Mouse (Mus musculus): Measurements from ENCODE around the gene Efcab7.
A peak's percentile ranks its signal among the peaks of the same experiment; 100 is the strongest.

Gene Efcab7

DNA sequence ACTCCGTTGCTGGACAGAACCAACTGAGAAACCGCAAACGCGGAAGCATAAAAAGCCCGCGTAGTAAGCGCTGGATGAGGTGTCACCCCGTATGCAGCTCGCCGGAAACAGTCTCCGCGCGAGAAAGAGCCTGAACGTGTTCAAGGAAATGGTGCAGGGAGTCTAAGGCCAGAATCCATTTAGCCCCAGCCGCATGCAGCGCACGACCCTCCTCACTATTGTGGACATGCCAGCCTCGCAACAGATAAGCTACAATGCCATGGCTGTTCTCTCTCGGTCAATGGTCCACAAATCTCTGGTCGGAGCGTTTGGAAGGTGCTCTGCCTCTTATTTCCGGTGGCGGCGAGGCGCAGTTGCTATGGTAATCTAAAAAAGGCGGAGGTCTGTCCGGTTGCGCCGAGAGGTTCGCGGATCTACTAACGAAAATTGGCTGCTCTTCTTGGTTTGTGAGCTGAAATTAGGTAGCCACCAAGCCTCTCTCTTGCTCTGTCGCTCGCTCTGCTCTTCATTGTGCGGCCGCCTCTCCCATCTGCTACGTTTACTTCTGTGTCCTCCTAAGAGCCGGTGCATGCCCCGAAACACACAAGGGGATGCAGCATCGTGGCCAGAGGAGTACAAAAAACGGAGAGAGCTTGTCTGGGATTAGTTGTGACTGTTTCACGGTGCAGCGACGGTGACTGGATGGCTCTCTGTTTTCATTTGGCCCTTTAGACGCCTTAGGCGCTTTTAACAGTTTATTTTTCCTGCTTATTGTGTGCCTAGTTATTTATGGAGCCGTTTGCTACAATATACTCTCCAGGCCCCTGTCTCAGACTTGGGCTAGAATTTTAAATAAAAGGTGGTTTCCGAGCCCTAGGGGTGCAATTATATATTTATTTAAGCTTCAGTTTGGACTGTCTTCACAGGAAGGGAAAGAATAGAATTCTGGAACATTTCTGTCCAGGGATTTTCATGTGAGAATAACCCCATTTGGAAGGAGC is at the start of gene Efcab7:
TSS of gene Efcab7 (plus strand) at position 105 of the 980 bp plus-strand sequence.
- peak; percentile 86 for DNase-seq (ENCODE audit: low spot score)

- DNase-seq (ENCODE audit: low spot score), result no peak
These were observed 36.6 kb upstream of the Efcab7 start for GRCm38 (mm10) chr4:99792365-99792764.

GRCm38 (mm10) chr4:99816697-99817460 is 12.1 kb upstream of the Efcab7 start:
- DNase-seq (ENCODE audit: low spot score), result peak; percentile 13

DNA sequence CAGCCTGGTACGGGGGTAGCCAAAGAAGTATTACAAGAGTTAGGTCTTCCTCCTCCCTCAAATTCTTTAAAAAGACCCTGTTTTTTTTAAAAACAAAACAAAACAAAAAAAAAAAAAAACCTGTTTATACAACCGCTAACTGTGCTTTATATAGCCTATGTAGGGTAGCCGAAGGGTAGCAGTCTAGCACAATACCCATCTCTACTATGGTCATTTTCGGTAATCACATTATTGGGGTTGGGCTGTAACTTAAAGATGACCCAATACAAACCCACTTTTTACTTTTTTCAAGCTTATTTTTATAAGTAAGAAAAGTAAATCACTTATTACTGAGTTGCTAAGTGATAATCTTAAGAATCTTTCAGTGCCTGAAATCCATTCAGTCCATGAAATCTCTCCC is 661 bp upstream of the Efcab7 start:
- no peak for DNase-seq (ENCODE audit: low spot score)

GRCm38 (mm10) chr4:99828739-99829093 is 282 bp upstream of the Efcab7 start:
- no peak for DNase-seq (ENCODE audit: low spot score)

DNA sequence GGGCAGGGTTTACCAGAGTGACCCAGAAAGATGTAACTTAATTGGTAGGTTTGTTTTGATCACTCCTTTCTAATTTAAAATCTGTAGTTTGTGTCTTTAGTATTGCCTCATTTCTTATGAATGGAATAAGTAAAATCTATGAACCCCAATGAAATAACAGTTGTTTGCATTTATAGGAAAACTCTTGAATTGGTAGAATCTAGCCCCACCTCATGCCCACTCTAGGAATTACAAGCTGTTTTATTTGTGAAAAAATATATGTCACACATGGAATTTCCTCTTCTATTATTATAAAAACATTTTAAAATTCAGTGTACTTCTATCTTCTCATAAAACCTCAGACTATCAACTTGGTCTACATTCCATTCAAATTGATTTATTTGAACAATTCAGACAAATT is 52.9 kb downstream of the Efcab7 start:
- no peak for DNase-seq (ENCODE audit: low spot score)

DNA sequence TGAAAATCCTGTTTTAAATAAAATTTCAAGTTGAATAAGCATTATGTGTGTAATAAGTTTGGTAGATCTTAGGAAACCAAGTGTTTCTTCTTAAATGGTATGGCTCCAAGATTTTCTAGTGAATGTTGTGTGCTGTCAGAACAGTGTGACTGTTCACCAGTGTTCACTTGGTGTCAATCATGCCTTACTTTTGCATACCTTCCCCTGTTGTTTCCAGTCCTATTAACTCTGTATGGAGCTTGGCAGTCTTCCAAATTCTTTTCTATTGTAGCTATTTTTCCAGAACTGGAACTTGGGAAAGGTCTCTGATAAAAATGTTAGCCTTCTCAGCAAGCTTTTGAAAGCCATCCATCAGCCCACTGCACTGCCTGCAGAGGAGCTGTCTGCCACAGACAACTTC is 53.4 kb downstream of the Efcab7 start:
- no peak for DNase-seq (ENCODE audit: low spot score)

GRCm38 (mm10) chr4:99913894-99914451 is 85.0 kb downstream of the Efcab7 start:
- no peak for DNase-seq (ENCODE audit: low spot score)

GRCm38 (mm10) chr4:99926380-99926779 is 97.4 kb downstream of the Efcab7 start:
- no peak for DNase-seq (ENCODE audit: low spot score)

DNA sequence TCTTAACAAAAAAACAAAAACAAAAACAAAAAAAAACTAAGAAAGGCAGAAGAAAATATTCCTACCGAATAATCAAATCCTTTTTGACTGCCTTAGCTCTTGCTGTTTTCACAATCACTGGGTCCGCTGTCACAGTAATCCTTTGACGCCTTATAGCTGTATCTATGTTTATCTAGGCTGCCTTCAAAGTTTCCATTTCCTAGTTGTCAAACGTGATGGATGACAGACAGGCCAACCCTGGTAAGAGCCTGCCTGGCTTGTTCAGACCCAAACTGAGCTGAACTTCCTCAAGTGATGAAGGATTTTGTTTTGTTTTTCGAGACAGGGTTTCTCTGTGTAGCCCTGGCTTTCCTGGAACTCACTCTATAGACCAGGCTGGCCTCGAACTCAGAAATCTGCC is 99.5 kb downstream of the Efcab7 start:
- no peak for DNase-seq (ENCODE audit: low spot score)

DNA sequence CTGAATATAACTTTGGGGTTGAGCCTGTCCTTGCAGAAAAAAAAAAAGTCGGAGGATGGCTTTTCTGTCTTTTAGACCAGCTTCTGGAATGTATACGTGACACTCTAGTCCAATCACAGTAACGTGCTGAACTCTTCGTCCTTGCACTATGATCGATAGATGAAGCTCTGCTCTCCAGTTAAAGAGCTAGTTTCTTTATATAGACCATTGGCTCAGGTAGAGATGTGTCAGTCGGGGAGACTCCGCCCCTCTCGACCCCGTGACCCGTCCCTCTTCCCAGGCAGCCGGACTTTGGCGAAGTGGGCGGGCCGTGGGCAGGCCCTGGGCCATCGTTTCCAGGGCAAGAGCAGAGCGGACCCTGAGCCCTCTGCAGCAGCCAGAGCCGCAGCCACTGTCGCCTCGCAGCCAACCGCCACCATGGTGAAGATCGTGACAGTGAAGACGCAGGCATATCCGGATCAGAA is 100.2 kb downstream of the Efcab7 start, which contains the start of gene Pgm1:
TSS of gene Pgm1 (plus strand) at position 266 of the 464 bp plus-strand sequence.
- peak; percentile 93 for DNase-seq (ENCODE audit: low spot score)

DNA sequence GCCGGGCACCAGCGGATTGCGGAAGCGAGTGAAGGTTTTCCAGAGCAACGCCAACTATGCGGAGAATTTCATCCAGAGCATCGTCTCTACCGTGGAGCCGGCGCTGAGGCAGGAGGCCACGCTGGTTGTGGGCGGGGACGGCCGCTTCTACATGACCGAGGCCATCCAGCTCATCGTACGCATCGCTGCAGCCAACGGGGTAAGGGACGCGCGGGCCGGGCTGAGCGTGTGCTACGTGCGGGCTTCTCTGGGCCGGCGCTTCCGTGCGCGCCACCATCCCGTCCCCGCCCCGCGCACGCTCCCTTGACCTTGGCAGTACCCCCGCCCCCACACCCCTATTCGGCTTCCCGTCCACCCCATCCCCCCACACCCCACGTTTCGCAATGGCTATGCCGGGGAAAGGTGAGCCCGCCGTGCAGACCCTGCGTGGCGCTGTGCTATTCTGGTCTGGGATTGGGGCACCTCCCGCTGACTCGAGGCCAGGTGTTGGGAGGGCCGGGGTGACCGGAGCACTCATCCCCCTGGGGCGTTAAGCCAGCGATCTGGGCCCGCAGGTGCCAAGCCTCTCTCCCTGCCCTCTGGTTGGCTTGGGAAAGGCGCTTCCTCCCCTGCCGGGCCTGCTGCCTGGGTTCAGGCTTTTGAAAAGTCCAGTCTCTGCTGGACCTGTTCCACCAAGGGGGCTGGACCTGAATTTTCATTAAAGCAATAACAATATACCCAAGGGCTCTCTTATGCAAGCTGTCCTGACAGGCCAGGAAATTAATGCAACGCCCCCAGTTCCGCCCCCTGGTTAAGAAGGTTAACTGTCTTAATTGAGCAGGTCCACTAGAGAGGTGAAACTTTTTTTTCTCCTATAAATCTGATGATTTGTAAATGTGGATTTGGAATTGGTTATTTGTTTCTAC is 100.9 kb downstream of the Efcab7 start, which contains the start of gene Itgb3bp:
TSS of gene Itgb3bp (minus strand) at position 201 of the 905 bp plus-strand sequence.
- DNase-seq (ENCODE audit: low spot score), result peak; percentile 85

- no peak for DNase-seq (ENCODE audit: low spot score)
These were observed 101.7 kb downstream of the Efcab7 start for GRCm38 (mm10) chr4:99930518-99931239.

GRCm38 (mm10) chr4:99931240-99931580 is 102.2 kb downstream of the Efcab7 start:
- no peak for DNase-seq (ENCODE audit: low spot score)

DNA sequence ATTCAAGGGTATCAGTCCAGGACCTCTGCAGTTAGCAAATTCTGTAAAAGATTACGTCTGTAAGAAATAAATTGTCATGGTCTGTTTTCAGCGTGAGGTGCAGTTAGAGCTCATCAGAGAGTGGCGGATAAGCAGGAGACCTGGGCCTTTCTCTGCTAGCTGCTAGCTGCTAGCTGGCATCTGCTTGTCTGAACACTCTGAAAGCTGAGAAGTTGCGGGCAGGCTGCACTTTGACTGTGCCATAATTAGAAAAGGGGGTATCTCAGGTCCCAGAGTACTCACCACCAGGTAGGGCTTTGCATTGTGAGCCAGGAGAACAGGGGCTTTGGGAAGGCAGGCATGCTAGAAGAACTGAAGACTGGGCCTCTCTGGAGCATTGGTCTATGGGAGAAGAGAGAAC is 102.8 kb downstream of the Efcab7 start:
- no peak for DNase-seq (ENCODE audit: low spot score)

DNA sequence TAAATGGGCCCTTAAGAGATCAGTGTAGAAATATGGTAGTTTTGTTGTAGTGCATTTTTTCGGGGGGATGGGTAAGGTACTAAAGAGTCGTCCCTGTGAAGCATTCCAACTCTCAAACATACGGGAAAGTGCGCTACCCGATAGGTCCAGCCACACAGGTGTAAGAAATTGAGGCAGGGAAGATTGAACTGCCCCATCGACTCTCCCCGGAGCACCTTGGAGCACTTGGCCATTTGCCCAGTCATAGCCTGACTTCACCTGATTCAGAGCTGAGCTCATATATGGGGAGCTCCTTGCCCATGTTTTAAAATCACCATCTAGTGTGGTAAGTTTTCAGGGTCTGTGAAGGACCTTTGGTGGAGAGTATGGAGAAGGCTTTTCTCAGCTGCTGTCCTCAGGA is 105.9 kb downstream of the Efcab7 start:
- DNase-seq (ENCODE audit: low spot score), result no peak

GRCm38 (mm10) chr4:99936278-99936677 is 107.3 kb downstream of the Efcab7 start:
- DNase-seq (ENCODE audit: low spot score), result no peak

DNA sequence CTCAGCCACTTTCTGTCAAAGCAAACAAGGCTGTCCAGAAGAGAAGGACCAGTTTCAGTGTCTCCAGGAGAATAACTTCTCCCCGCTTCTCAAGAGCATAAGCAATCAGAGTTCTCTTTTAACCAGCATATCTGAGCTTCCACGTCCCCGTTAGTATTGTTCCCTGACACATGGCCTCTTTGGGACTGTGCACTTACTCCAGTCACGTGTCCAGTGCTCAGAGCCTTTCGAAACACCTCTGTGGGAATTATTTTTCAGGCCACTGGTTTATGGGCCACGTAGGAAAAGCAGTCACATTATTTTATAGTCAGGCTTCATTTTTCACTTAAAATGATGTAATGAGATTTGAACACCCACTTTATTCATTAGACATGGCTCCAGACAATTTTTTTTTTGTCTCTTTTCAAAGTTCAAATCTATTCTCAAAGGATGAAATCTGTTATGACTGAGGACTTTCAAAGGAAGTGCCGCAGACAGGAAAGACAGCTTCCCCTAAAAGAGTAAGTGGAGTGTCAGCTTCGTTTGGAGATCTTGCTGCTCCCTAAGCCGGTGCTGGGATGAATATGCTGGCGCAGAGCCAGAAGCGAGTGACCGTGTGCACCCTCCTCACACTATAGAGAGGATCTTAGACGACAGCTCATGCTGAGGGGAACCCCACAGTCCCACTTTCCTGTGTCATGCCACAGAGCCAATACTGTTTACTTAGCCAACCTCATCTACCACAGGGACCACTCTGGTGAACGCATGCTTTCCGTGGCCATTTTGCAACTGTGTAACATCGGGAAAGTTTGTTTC is 110.9 kb downstream of the Efcab7 start:
- no peak for DNase-seq (ENCODE audit: low spot score)

DNA sequence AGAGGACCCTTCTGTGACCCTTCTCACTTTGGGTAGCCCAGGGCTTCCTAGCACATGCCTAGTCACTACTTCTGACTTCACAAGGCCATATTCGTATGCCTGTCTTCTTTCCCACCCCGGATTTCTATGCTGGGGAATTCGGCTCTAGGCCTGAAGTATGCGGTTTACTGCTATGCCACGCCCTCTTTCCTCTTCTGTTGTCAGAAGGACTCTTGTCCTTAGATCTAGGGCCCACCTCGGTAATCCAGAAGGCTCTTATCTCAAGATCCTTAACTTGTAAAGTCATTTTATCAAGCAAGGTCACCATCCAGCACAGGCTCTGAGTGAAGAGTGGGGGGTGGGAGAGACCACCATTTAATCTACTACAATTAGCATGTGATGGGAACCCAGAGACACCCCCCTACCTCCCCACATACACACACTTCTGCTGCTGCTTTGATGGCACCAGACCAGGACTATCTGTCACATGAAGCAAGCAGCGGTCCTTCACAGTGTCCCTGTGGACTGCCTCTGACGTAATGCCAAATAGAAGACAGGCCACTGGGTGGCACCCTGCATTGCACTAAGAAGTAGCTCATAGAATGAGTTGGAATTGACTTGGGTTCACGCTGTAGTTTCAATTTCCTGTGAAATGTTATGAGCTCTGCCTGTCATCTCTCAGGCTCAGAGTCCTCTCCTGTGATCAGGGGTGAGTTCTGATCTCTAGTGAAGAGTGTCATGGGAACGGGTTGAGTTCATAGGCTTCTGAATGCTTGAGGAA is 112.8 kb downstream of the Efcab7 start:
- peak; percentile 31 for DNase-seq (ENCODE audit: low spot score)

All from yolk sac, embryonic 10.5 days (tissue).